Mouse (Mus musculus) layer of hippocampus, adult 2 months (tissue): ENCODE results near the gene Arhgap24. TPM values are rescaled to one million over a fixed set of nuclear protein-coding genes. Genes with fewer than 3 reads are reported as not detected.
A peak's percentile ranks its signal among the peaks of the same experiment; 100 is the strongest.

Experiments used
- DNase-seq, 2 experiments: peaks; one replicate each; pipeline ENCODE4 v3.0.0; 2022; ENCODE audit warnings: low spot score in 2 of 2
- H3K27ac ChIP-seq: fragments of 200-600 bp; 2 replicates; pipeline ENCODE4 v1.8.1; 2022
- H3K4me3 ChIP-seq: fragments of 200-600 bp; 2 replicates; pipeline ENCODE4 v1.8.1; 2022; ENCODE audit warnings: mild to moderate bottlenecking
- CTCF ChIP-seq: fragments of 200-600 bp; conservative IDR thresholded peaks from 2 replicates; pipeline ENCODE4 v1.8.1; 2022; ENCODE audit warnings: antibody characterized with exemption, mild to moderate bottlenecking, moderate library complexity
- total RNA-seq, 2 experiments: library from RNA; stranded (reverse); gene quantifications; 2 replicates each; pipeline ENCODE4 v1.2.3; 2021

Gene Arhgap24
- total RNA-seq, 2 experiments from 2014 or later, result 4.8 to 5.3 TPM

- H3K27ac ChIP-seq, result no peak overlapping the region
- TF ChIP-seq CTCF, result no peak
- H3K4me3 ChIP-seq, result no peak overlapping the region
- no peak for DNase-seq
These were observed 242.4 kb downstream of the Arhgap24 start for GRCm38 (mm10) chr5:102723558-102723957.

GRCm38 (mm10) chr5:102724813-102725348 lies 243.7 kb downstream of the Arhgap24 start:
- Histone ChIP-seq H3K27ac (no peak overlapping the region), H3K4me3 (no peak overlapping the region)
- DNase-seq, result no peak
- TF ChIP-seq CTCF, result no peak

- DNase-seq, result no peak
- Histone ChIP-seq H3K4me3 (no peak overlapping the region), H3K27ac (no peak overlapping the region)
- TF ChIP-seq CTCF, result no peak
These were observed 244.2 kb downstream of the Arhgap24 start for GRCm38 (mm10) chr5:102725365-102725764.

GRCm38 (mm10) chr5:102726985-102727384 lies 245.8 kb downstream of the Arhgap24 start:
- no peak for TF ChIP-seq CTCF
- DNase-seq, result no peak
- H3K27ac ChIP-seq, result no peak overlapping the region
- no peak overlapping the region for H3K4me3 ChIP-seq

GRCm38 (mm10) chr5:102728531-102728930 lies 247.3 kb downstream of the Arhgap24 start:
- Histone ChIP-seq H3K4me3 (no peak overlapping the region), H3K27ac (no peak overlapping the region)
- TF ChIP-seq CTCF, result no peak
- no peak for DNase-seq

GRCm38 (mm10) chr5:102729476-102729875 lies 248.3 kb downstream of the Arhgap24 start:
- no peak for TF ChIP-seq CTCF
- Histone ChIP-seq H3K27ac (no peak overlapping the region), H3K4me3 (no peak overlapping the region)
- DNase-seq, result no peak

GRCm38 (mm10) chr5:102736131-102736530 lies 254.9 kb downstream of the Arhgap24 start:
- no peak for DNase-seq
- H3K4me3 ChIP-seq, result no peak overlapping the region
- H3K27ac ChIP-seq, result no peak overlapping the region
- no peak for TF ChIP-seq CTCF

GRCm38 (mm10) chr5:102742554-102743255 lies 261.5 kb downstream of the Arhgap24 start:
- DNase-seq, result no peak
- TF ChIP-seq CTCF, result no peak
- Histone ChIP-seq H3K4me3 (no peak overlapping the region), H3K27ac (no peak overlapping the region)

- Histone ChIP-seq H3K27ac (no peak overlapping the region), H3K4me3 (no peak overlapping the region)
- no peak for TF ChIP-seq CTCF
- DNase-seq, result no peak
These were observed 262.2 kb downstream of the Arhgap24 start for GRCm38 (mm10) chr5:102743436-102743835.

- no peak for TF ChIP-seq CTCF
- no peak overlapping the region for H3K4me3 ChIP-seq
- no peak overlapping the region for H3K27ac ChIP-seq
- DNase-seq, result no peak
These were observed 262.9 kb downstream of the Arhgap24 start for GRCm38 (mm10) chr5:102744051-102744450.

- DNase-seq, result no peak
- TF ChIP-seq CTCF, result no peak
- H3K27ac ChIP-seq, result no peak overlapping the region
- no peak overlapping the region for H3K4me3 ChIP-seq
These were observed 267.0 kb downstream of the Arhgap24 start for GRCm38 (mm10) chr5:102748146-102748545.

- 0 out of 2 replicates have a peak overlapping the region, but pooled peaks have one; percentile 7 for H3K27ac ChIP-seq
- H3K4me3 ChIP-seq, result no peak overlapping the region
- TF ChIP-seq CTCF, result no peak
- no peak for DNase-seq
These were observed 267.8 kb downstream of the Arhgap24 start for GRCm38 (mm10) chr5:102749020-102749419.

GRCm38 (mm10) chr5:102750674-102751073 lies 269.5 kb downstream of the Arhgap24 start:
- Histone ChIP-seq H3K4me3 (peak overlapping the region; percentile 20), H3K27ac (peak overlapping the region; percentile 16; the same call in 1 of the 2 replicates)
- TF ChIP-seq CTCF, result no peak
- no peak for DNase-seq
